Mouse (Mus musculus) neural tube, embryonic 11.5 days (tissue): ENCODE results near the gene Rab3d. TPM values are rescaled to one million over a fixed set of nuclear protein-coding genes. Genes with fewer than 3 reads are reported as not detected.

Experiments
- ATAC-seq: fragments of 200-750 bp; cut with Nextera tagmentation; 2 replicates; pipeline ENCODE4 v1.8.0; 2017; ENCODE audit warnings: moderate number of reproducible peaks, mild to moderate bottlenecking, moderate TSS enrichment, moderate library complexity; ENCODE audit not compliant: insufficient read depth, low FRiP score, low TSS enrichment
- DNase-seq: peaks from one replicate; pipeline ENCODE4 v3.0.0-alpha.2; 2015; ENCODE audit warnings: low spot score
- H3K27ac ChIP-seq: fragments of 300-500 bp; sonication (generic); 2 replicates; pipeline ENCODE4 v1.5.1; 2014; ENCODE audit warnings: low read depth, mild to moderate bottlenecking, low read length
- H3K27me3 ChIP-seq: fragments of 300-500 bp; sonication (generic); 2 replicates; pipeline ENCODE4 v1.6.1; 2014; ENCODE audit warnings: mild to moderate bottlenecking, low read length, mixed read lengths; ENCODE audit not compliant: control insufficient read depth, insufficient read depth
- H3K36me3 ChIP-seq: fragments of 300-500 bp; sonication (generic); 2 replicates; pipeline ENCODE4 v1.6.1; 2014; ENCODE audit warnings: mild to moderate bottlenecking, low read length, moderate library complexity, mixed read lengths; ENCODE audit not compliant: control insufficient read depth, insufficient read depth
- H3K4me1 ChIP-seq: fragments of 300-500 bp; sonication (generic); 2 replicates; pipeline ENCODE4 v1.6.1; 2014; ENCODE audit warnings: low read length, mixed read lengths; ENCODE audit not compliant: control insufficient read depth, insufficient read depth
- H3K4me2 ChIP-seq: fragments of 300-500 bp; sonication (generic); 2 replicates; pipeline ENCODE4 v1.6.1; 2014; ENCODE audit warnings: low read depth, mild to moderate bottlenecking, moderate library complexity
- H3K4me3 ChIP-seq: fragments of 300-500 bp; sonication (generic); 2 replicates; pipeline ENCODE4 v1.5.1; 2014; ENCODE audit warnings: low read depth, low read length
- H3K9ac ChIP-seq: fragments of 300-500 bp; sonication (generic); 2 replicates; pipeline ENCODE4 v1.6.1; 2014; ENCODE audit warnings: mild to moderate bottlenecking, low read length
- H3K9me3 ChIP-seq: fragments of 300-500 bp; sonication (generic); 2 replicates; pipeline ENCODE4 v1.6.1; 2016; ENCODE audit warnings: low read length; ENCODE audit not compliant: control insufficient read depth
- WGBS: fragments of 180-500 bp; shearing (Covaris S2); extraction: QIAGEN DNeasy Blood & Tissue Kit; methylation state at CpG from one replicate; pipeline ENCODE4 v1.1.7; 2014; 5-methylcytosine and 5-hydroxymethylcytosine counted together
- polyA plus RNA-seq: library from polyadenylated mRNA; unstranded; fragments of >200 nt; fragmentation: Nextera tagmentation; extraction: Ambion mirVana; gene quantifications from 2 replicates; pipeline ENCODE4 v1.2.1, GENCODE M21; 2014

Gene Rab3d
- polyA plus RNA-seq, 1 experiment from 2014 or later = 12.7 TPM

DNA sequence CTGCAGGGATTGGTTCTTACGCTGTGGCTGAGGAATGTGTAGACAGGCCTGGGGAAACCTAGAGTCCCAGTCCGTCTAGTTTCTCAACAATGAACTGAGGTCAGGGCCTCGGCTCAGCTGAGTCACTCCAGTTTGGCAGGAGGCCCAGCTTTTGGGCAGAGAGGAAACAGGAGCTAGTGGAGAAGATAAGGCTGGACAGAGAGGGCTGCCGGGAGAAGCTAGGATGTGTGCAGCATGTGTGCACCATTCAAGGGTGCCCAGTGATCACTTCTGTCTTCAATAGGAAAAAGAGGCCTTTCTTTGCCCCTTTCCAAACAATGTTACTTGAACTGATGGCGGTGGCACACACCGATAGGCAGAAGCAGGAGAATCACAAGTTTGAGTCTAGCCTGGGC, 6.1 kb upstream of the Rab3d start:
- no peaks in the 10 kb centered on the region for H3K9me3 ChIP-seq
- ATAC-seq (no peak), DNase-seq (no peak)
- H3K27ac ChIP-seq = no peak overlapping the region
- H3K4me3 ChIP-seq = no peak overlapping the region
- H3K4me1 ChIP-seq = no peaks in the 10 kb centered on the region
- no peaks in the 10 kb centered on the region for H3K27me3 ChIP-seq
- no peaks in the 10 kb centered on the region for H3K36me3 ChIP-seq
- no peak overlapping the region for H3K4me2 ChIP-seq
- 90% methylated on average over 6 of the region's 6 CpGs for WGBS
- H3K9ac ChIP-seq = no peak overlapping the region

DNA sequence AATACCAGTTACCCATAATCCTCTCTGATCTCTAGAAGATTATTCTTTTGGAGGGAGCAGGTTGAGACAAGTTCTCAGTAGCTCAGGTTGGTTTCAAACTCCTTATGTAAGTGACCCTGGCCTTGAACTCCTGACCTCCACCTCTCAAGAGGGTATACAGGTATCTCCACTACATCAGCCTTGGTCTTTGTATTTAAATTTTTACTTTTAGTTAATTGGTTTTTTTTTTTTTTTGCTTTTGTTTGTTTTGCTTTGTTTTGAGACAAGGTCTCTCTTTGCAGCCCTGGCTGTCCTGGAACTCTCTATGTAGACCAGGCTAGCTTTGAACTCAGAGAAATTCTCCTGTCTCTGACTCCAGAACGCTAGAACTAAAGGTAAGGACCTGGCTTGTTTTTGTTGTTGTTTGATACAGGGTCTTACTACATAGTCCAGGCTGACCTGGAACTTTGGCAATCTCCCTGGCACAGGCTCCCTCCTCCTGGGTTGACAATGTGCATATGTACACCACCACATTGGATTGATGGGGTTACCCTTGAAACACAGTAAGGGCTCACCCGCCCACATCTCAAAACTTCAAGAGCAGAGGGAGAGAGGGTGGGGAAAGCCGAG, 5.6 kb upstream of the Rab3d start:
- no peaks in the 10 kb centered on the region for H3K27me3 ChIP-seq
- ATAC-seq = no peak
- H3K36me3 ChIP-seq = no peaks in the 10 kb centered on the region
- no peaks in the 10 kb centered on the region for H3K9me3 ChIP-seq
- no peak overlapping the region for H3K9ac ChIP-seq
- no peak overlapping the region for H3K4me2 ChIP-seq
- H3K27ac ChIP-seq = no peak overlapping the region
- WGBS = 79% methylated on average over 3 of the region's 3 CpGs
- no peaks in the 10 kb centered on the region for H3K4me1 ChIP-seq
- DNase-seq = no peak
- no peak overlapping the region for H3K4me3 ChIP-seq

DNA sequence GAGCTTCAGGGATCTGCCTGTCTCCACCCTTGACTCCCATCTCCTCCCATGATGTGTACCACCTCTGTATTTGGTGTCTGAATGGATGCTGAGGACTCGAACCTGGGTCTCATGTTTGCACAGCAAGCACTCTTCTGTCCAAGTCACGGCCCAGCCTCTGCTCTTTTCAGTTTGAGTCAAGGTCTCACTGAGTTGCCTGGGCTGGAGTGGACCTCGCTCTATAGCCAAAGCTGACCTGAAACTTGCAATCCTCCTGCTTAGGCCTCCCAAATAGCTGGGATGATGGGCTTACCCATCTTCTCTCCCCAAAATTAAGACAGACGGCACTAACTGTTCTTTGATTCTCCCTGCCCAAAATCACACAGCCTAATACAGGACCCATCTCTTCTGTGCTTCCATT, 5.0 kb upstream of the Rab3d start:
- no peaks in the 10 kb centered on the region for H3K4me1 ChIP-seq
- ATAC-seq (no peak), DNase-seq (no peak)
- no peak overlapping the region for H3K27ac ChIP-seq
- 84% methylated on average over 4 of the region's 4 CpGs for WGBS
- H3K27me3 ChIP-seq = no peaks in the 10 kb centered on the region
- no peak overlapping the region for H3K4me2 ChIP-seq
- H3K36me3 ChIP-seq = no peaks in the 10 kb centered on the region
- H3K9ac ChIP-seq = no peak overlapping the region
- H3K4me3 ChIP-seq = no peak overlapping the region
- H3K9me3 ChIP-seq = no peaks in the 10 kb centered on the region

DNA sequence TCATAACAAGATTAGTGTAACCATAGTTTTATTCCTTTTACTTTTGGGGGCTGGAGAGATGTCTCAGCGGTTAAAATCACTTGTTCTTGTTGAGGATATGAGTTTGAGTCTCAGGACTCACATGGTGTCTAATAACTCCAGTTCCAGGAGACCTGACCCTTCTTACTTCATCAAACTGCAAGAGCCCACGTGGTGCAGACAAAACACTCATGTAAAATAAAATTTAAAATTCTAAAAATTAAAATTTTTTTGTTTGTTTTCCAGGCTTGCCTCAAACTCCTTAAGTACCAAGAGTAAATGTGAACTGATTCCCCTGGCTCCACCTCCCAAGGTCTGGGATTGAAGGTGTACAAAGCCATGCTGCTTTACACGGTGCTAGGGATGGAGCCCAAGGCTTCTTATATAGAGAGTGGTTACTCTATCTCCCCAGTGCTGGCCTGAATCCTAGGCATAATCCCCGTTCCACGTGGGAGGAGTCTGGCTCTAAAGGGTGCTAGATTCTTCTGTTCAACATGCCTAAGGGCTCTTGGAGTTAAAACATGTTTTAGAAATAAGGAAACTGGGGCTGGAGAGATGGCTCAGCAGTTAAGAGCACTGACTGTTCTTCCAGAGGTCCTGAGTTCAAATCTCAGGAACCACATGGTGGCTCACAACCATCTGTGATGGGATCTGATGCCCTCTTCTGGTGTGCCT, 846 bp upstream of the Rab3d start:
- DNase-seq = no peak
- Histone ChIP-seq H3K4me2 (peak overlapping the region; percentile 96), H3K27me3 (peaks cover 8% of the 10 kb centered on the region; the same call in 1 of the 2 replicates), H3K4me1 (no peaks in the 10 kb centered on the region), H3K27ac (no peak overlapping the region), H3K9ac (no peak overlapping the region), H3K36me3 (no peaks in the 10 kb centered on the region; the same call in 1 of the 2 replicates), H3K4me3 (no peak overlapping the region), H3K9me3 (no peaks in the 10 kb centered on the region)
- ATAC-seq = no peak
- WGBS = 25% methylated on average over 5 of the region's 5 CpGs

DNA sequence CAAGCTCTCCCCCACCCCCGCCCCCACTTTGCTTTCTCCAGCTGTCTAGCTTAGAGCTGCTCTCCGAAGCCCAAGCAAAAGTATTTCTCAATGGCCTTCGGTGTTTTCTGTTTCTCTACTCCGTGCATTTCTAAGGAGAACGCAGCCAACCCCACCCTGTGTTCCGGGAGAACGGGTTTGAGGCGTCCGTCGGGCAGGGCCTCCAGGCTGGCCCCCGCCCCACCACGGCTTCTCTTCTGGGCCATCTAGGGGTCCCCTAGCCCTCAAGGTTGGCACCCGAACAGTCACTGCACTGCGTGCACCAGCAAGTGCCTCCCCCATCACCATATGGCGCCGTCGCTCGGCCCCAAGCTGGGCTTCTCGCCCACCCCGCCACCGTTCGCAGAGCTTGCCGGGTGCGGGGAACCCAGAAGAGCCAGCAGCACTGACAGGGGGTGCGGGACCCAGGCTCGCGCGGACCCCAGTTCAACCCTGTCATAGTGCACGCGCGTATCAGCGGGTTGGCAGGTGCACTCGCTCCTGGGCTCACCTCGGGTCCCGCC, 428 bp downstream of the Rab3d start:
- H3K4me1 ChIP-seq = no peaks in the 10 kb centered on the region
- WGBS = 3% methylated on average over 35 of the region's 35 CpGs
- no peaks in the 10 kb centered on the region; the same call in 1 of the 2 replicates for H3K36me3 ChIP-seq
- peaks cover 8% of the 10 kb centered on the region; the same call in 1 of the 2 replicates for H3K27me3 ChIP-seq
- DNase-seq (no peak), ATAC-seq (peak; percentile 0)
- H3K4me2 ChIP-seq = peak overlapping the region; percentile 96
- H3K9me3 ChIP-seq = no peaks in the 10 kb centered on the region
- H3K4me3 ChIP-seq = peak overlapping the region; percentile 59
- peak overlapping the region; percentile 72 for H3K9ac ChIP-seq
- peak overlapping the region; percentile 10; the same call in 1 of the 2 replicates for H3K27ac ChIP-seq

DNA sequence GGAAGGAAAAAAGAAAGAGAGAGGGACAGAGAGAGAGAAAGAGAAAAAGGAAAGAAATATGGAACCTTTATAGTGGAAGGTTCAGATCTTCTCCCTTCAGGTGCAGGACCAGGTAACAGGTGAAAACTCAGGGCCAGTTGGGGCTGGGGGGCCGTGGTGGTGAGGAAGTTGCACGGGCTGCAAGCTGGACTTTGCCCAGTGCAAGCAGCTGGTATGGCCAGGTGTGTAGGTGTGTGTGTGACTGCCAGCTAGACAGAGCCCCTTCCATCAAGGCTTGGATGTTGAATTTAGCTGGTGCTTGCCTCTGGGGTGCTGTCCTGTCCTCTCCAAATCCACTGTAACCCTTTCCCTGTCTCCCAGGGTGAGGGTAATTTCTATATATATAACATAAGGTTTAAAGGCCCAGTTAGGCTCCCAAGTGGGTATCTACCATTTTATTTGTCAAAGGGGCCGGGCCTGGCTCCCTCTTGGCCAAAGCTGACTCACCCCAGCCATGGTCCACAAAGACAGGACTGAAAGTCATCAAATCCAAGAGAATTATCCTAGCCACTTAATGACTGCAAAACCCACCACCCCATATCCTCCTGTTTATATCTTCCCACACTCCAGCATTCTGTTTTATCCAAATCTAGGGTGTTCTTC, 1.0 kb downstream of the Rab3d start:
- ATAC-seq (no peak), DNase-seq (no peak)
- H3K4me2 ChIP-seq = peak overlapping the region; percentile 96
- H3K27me3 ChIP-seq = peaks cover 8% of the 10 kb centered on the region; the same call in 1 of the 2 replicates
- H3K36me3 ChIP-seq = no peaks in the 10 kb centered on the region; the same call in 1 of the 2 replicates
- no peaks in the 10 kb centered on the region for H3K9me3 ChIP-seq
- H3K4me3 ChIP-seq = peak overlapping the region; percentile 59
- 62% methylated on average over 3 of the region's 3 CpGs for WGBS
- H3K9ac ChIP-seq = 0 out of 2 replicates have a peak overlapping the region, but pooled peaks have one; percentile 15
- H3K4me1 ChIP-seq = no peaks in the 10 kb centered on the region
- H3K27ac ChIP-seq = no peak overlapping the region

DNA sequence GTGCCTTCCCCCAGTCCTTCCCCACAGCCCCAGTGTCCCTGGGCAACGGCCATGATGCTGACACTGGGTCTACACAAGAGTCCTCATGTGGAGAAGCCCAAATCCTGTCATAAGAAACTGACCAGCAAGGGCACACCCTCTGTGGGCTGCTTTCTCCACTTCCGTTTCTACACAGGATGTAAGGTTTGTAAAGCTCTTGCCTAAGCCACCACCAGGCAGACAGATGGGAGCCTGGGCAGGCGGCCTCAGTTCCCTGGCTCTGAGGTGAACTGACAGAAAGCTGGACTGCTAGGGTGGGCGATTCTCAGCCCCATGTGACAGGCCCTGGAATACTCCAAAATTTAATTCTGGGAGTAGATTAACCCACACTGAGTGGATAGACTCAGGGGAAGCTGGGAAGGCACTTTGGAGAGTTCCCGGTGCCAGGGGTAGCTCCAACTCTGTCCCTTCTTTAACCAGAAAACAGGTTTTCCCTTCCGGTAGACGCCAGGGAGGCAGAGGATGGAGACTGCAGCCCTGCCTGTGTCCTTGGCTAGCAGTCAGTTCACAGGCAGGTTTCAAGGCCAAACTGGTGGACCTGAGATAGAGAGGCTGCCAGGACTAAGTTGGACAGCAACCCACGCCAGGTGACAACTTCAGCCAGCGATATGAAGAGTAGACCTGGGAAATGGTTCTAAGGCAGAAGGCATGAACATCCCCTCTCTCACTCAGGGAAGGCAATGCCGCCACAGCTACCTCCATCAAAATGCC, 8.3 kb downstream of the Rab3d start:
- ATAC-seq (no peak), DNase-seq (no peak)
- H3K27me3 ChIP-seq = no peaks in the 10 kb centered on the region
- no peaks in the 10 kb centered on the region for H3K4me1 ChIP-seq
- H3K4me2 ChIP-seq = no peak overlapping the region
- no peak overlapping the region for H3K4me3 ChIP-seq
- H3K27ac ChIP-seq = no peak overlapping the region
- 79% methylated on average over 10 of the region's 10 CpGs for WGBS
- H3K36me3 ChIP-seq = no peaks in the 10 kb centered on the region; the same call in 1 of the 2 replicates
- no peak overlapping the region for H3K9ac ChIP-seq
- no peaks in the 10 kb centered on the region for H3K9me3 ChIP-seq

DNA sequence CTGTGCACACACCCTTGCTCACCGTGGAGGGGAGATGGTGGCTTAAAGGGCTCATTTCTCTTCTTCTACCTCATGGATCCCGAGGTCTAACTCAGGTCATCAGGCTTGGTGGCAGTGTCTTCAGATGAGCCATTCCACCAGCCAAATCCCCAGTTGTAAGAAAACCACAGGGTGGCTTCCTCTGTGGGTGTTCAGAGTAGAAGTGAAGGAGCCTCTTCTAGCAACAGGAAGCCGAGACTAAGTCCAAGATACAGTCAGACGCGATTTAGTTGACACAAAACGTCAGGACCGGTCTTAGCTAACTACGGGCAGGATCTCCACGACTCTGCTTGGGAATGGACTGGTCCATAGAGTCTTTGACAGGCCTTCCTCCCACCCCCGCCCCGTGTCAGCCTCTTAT, 9.8 kb downstream of the Rab3d start:
- no peak overlapping the region for H3K27ac ChIP-seq
- H3K9me3 ChIP-seq = no peaks in the 10 kb centered on the region
- no peaks in the 10 kb centered on the region for H3K36me3 ChIP-seq
- H3K4me1 ChIP-seq = no peaks in the 10 kb centered on the region
- no peak overlapping the region for H3K4me2 ChIP-seq
- no peaks in the 10 kb centered on the region for H3K27me3 ChIP-seq
- 80% methylated on average over 11 of the region's 11 CpGs for WGBS
- no peak overlapping the region for H3K9ac ChIP-seq
- DNase-seq (no peak), ATAC-seq (no peak)
- H3K4me3 ChIP-seq = no peak overlapping the region
